Mouse (Mus musculus) erythroblast, embryonic 14.5 days (primary cell): ENCODE measurements around the gene Cdk17.

ENCODE experiments used
- GATA1 ChIP-seq: IDR thresholded peaks from 2 replicates; pipeline ENCODE4 v1.6.1; 2012; ENCODE audit warnings: low read length, inconsistent platforms, mixed read lengths
- TAL1 ChIP-seq: IDR thresholded peaks from 3 replicates; pipeline ENCODE4 v1.6.1; 2012; ENCODE audit warnings: low read length, inconsistent platforms, mixed read lengths

GRCm38 (mm10) chr10:93197092-93197491, 36.4 kb downstream of the Cdk17 start:
- no peak for TF ChIP-seq TAL1
- no peak for TF ChIP-seq GATA1
